Mouse (Mus musculus) thymus, postnatal 4 days (tissue): ENCODE measurements around the gene Dap3.
"Not testable (repeated sequence)": the region's sequence is repeated elsewhere in the genome, so short reads cannot be mapped to it uniquely, and the experiment has no call there.

Experiments
- DNase-seq: peaks from one replicate; pipeline ENCODE4 v3.0.0; 2021

Gene Dap3

GRCm38 (mm10) chr3:88912585-88912984 is 38.4 kb downstream of the Dap3 start:
- no peak for DNase-seq

- DNase-seq: peak; percentile 1
Measured at GRCm38 (mm10) chr3:88906393-88907159, 44.4 kb downstream of the Dap3 start.

DNA sequence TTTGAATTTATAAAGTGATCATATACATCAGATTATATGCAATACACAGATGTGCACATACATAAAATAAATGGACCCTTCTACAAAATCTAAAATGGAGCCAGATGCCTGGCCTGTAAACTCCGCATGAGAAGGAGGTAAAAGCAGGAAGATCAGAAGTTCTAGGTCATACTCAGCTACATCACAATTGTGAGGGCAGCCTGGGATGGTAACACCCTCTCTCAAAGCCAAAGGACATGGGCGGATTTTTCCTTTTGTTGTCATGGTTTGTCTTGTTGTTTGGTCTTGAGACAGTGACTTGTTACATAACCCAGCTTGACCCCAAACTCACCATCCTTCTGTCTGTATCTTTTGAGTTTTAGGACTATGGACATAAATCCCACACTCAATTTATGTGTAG is 45.2 kb downstream of the Dap3 start:
- no peak for DNase-seq

- no peak for DNase-seq
Measured at GRCm38 (mm10) chr3:88905209-88905608, 45.8 kb downstream of the Dap3 start.

- no peak for DNase-seq
Measured at GRCm38 (mm10) chr3:88904803-88905202, 46.2 kb downstream of the Dap3 start.

GRCm38 (mm10) chr3:88893011-88893410 is 58.0 kb downstream of the Dap3 start:
- DNase-seq: not testable (repeated sequence)

DNA sequence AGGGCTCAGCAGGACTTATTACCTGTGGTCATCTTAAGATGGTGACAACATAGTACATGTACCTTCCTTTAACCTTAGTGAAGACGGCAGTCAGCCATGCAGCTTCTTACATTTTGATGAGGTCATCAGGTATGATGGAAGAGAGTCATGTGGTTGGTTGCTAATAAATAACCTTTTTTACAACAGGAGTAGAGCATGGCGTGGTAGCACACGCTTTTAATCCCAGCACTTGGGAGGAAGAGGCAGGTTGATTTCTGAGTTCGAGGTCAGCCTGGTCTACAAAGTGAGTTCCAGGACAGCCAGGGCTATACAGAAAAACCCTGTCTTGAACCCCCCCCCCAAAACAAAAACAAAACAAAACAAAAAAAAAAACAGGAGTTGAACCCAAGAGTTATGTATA is 68.4 kb downstream of the Dap3 start:
- DNase-seq: not testable (repeated sequence)
